Mouse (Mus musculus): ENCODE results near the gene Abat. TPM values are rescaled to one million over a fixed set of nuclear protein-coding genes. Genes with fewer than 3 reads are reported as not detected.

The Abat gene
- polyA plus RNA-seq, 2 experiments, result 19.1 to 23.2 TPM

DNA sequence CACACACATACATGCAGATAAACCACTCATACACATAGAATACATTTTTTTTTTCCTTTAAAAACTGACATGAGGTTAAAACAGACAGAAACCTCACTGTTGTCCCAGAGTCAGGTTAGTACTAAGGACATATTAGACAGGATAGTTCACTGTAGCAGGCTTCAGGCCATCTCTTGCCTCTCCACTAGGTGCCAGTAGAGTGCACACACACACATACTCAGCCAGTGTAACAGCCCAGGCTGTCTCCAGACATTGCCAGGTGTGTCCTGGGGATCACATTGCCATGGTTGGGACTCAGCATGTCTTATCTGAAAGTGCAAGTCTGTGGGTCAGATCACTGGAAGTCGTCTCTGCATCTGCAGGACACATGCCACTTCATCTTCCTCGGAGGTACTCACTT lies 130.6 kb downstream of the Abat start:
- WGBS, result 75% methylated on average over 2 of the region's 2 CpGs
- DNase-seq (ENCODE audit: low spot score), result no peak
- no peak for ATAC-seq (ENCODE audit: low FRiP score, low read depth)

DNA sequence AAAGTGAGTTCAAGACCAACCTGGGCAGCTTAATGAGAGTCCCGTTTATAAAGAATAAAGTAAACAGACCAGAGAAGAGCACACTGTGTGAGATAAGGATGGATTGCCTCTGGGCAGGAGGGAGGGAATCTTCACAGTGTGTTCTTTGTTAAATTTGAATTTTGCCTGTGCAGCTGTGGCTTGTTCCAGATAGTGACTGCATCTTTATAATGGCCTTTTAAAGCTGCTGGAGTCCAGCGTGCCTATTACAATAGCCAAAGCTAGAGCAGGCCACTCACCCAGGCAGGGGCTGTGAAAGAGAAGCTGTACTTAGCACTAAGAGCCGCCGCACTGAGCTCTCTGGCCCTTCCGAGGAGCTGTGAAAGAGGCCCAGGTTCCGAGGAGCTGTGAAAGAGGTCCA lies 132.3 kb downstream of the Abat start:
- Histone ChIP-seq H3K36me3 (ENCODE audit: control insufficient read depth, insufficient read depth, low read length) (peaks cover 81% of the 10 kb centered on the region), H3K9me3 (ENCODE audit: control insufficient read depth, low read length) (no peaks in the 10 kb centered on the region), H3K9ac (ENCODE audit: low read depth, low read length, severe bottlenecking) (no peak overlapping the region), H3K4me2 (replicated peaks; ENCODE audit: low read depth, low read length, severe bottlenecking) (no peak overlapping the region), H3K27me3 (ENCODE audit: control insufficient read depth, insufficient read depth, low read length) (no peaks in the 10 kb centered on the region), H3K27ac (replicated peaks; ENCODE audit: low read depth, low read length) (no peak overlapping the region), H3K4me3 (replicated peaks; ENCODE audit: low read length) (no peak overlapping the region), H3K4me1 (ENCODE audit: control insufficient read depth, insufficient read depth, low read length) (no peaks in the 10 kb centered on the region)
- WGBS, result 84% methylated on average over 6 of the region's 6 CpGs
- DNase-seq (ENCODE audit: low spot score) (no peak), ATAC-seq (ENCODE audit: low FRiP score, low read depth) (no peak)
- no peak for TF ChIP-seq POLR2A (IDR thresholded peaks at IDR 0.05; ENCODE audit: borderline replicate concordance, extremely low read depth, insufficient read depth, insufficient read length)

More for the DNA sequence above, 130.6 kb downstream of the Abat start:
- H3K4me2 ChIP-seq (replicated peaks; ENCODE audit: low read depth, low read length, severe bottlenecking), result no peak overlapping the region
- H3K4me3 ChIP-seq (replicated peaks; ENCODE audit: low read length), result no peak overlapping the region
- no peaks in the 10 kb centered on the region for H3K27me3 ChIP-seq (ENCODE audit: control insufficient read depth, insufficient read depth, low read length)
- H3K36me3 ChIP-seq (ENCODE audit: control insufficient read depth, insufficient read depth, low read length), result peaks cover 67% of the 10 kb centered on the region
- no peak overlapping the region for H3K27ac ChIP-seq (replicated peaks; ENCODE audit: low read depth, low read length)
- TF ChIP-seq POLR2A (IDR thresholded peaks at IDR 0.05; ENCODE audit: borderline replicate concordance, extremely low read depth, insufficient read depth, insufficient read length), result no peak
- H3K9ac ChIP-seq (ENCODE audit: low read depth, low read length, severe bottlenecking), result no peak overlapping the region
- H3K9me3 ChIP-seq (ENCODE audit: control insufficient read depth, low read length), result no peaks in the 10 kb centered on the region
- no peaks in the 10 kb centered on the region for H3K4me1 ChIP-seq (ENCODE audit: control insufficient read depth, insufficient read depth, low read length)

DNA sequence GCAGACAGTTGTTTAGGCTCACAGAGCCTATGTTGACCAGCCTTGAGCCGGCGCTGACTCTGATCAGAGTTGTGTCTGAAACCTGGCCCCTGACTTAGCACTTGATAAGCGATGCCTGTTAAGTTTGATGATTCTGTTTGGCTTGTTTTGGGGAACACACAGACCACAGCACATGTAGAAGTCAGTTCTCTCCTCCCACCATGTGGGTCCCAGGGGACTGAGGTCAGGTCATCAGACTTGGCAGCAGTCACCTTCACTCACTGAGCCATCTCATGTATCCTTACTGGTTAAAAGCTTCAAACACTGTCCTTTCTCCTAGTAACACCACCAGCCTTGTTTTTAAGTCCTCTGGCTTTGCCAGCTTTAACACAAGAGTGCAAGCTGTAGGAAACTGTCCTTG lies 136.8 kb downstream of the Abat start:
- no peak for TF ChIP-seq POLR2A (IDR thresholded peaks at IDR 0.05; ENCODE audit: borderline replicate concordance, extremely low read depth, insufficient read depth, insufficient read length)
- Histone ChIP-seq H3K4me1 (ENCODE audit: control insufficient read depth, insufficient read depth, low read length) (no peaks in the 10 kb centered on the region), H3K27me3 (ENCODE audit: control insufficient read depth, insufficient read depth, low read length) (no peaks in the 10 kb centered on the region), H3K4me2 (replicated peaks; ENCODE audit: low read depth, low read length, severe bottlenecking) (no peak overlapping the region), H3K9ac (ENCODE audit: low read depth, low read length, severe bottlenecking) (no peak overlapping the region), H3K36me3 (ENCODE audit: control insufficient read depth, insufficient read depth, low read length) (peaks cover 77% of the 10 kb centered on the region), H3K27ac (replicated peaks; ENCODE audit: low read depth, low read length) (no peak overlapping the region), H3K4me3 (replicated peaks; ENCODE audit: low read length) (no peak overlapping the region), H3K9me3 (ENCODE audit: control insufficient read depth, low read length) (no peaks in the 10 kb centered on the region)
- WGBS, result 96% methylated on average over 3 of the region's 3 CpGs
- DNase-seq (ENCODE audit: low spot score) (no peak), ATAC-seq (ENCODE audit: low FRiP score, low read depth) (no peak)

DNA sequence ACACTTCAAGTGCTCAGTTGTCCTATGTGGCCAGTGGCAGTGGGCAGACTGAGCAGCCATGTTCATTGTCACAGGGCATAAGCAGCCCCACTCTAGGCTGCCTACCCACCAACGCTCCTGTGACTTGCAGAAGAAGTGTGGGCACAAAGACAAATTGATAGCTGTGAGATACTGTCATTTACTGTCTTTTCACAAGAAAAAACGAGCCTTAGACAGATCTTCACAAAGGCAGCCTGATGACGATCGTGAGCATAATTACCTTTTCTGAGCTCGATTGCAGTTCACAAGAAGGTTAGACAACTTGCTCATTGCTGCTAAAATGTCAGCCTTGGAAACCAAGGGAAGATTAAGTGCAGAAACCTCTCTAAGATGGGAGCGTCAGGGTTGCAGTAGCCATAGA lies 141.9 kb downstream of the Abat start:
- DNase-seq (ENCODE audit: low spot score) (no peak), ATAC-seq (ENCODE audit: low FRiP score, low read depth) (no peak)
- Histone ChIP-seq H3K27ac (replicated peaks; ENCODE audit: low read depth, low read length) (no peak overlapping the region), H3K36me3 (ENCODE audit: control insufficient read depth, insufficient read depth, low read length) (peaks cover 62% of the 10 kb centered on the region), H3K9me3 (ENCODE audit: control insufficient read depth, low read length) (no peaks in the 10 kb centered on the region), H3K4me2 (replicated peaks; ENCODE audit: low read depth, low read length, severe bottlenecking) (no peak overlapping the region), H3K4me1 (ENCODE audit: control insufficient read depth, insufficient read depth, low read length) (no peaks in the 10 kb centered on the region), H3K4me3 (replicated peaks; ENCODE audit: low read length) (no peak overlapping the region), H3K27me3 (ENCODE audit: control insufficient read depth, insufficient read depth, low read length) (no peaks in the 10 kb centered on the region), H3K9ac (ENCODE audit: low read depth, low read length, severe bottlenecking) (no peak overlapping the region)
- 81% methylated on average over 6 of the region's 6 CpGs for WGBS
- no peak for TF ChIP-seq POLR2A (IDR thresholded peaks at IDR 0.05; ENCODE audit: borderline replicate concordance, extremely low read depth, insufficient read depth, insufficient read length)

DNA sequence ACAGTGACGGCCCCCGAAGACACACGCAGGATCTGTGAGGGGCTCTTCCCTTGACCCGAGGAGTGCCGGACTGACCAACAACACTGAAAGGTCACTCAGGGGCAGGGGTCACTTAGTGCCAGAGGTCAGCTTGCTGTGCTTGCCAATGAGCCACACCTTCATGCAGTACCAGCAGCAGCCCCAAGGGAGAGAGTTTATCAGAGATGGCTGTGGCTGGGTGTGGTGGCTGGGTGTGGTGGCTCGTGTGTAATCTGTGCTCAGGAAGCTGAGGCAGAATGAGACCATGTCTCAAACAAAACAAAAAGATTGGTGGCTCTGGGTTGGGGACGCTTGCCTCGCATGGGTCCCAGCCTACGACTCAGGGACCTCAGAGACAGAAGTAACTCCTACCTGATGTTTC lies 142.4 kb downstream of the Abat start:
- no peak for ATAC-seq (ENCODE audit: low FRiP score, low read depth)
- 89% methylated on average over 9 of the region's 9 CpGs for WGBS
- H3K27me3 ChIP-seq (ENCODE audit: control insufficient read depth, insufficient read depth, low read length), result no peaks in the 10 kb centered on the region

DNA sequence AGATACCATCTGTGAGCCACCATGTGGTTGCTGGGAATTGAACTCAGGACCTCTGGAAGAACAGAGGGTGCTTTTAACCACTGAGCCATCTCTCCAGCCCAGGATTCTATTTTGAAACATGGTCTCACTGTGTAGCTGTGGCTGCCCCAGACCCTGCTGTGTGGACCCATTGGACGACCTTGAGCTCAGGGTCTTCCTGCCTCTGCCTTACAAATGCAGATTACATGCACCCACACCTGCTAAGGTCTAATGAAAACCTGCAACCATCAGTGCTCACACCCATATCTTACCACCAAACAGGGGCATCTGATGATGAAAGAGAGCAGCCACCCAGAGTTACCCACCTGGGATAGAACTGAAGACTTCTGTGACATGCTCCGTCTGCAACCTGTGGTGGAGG lies 143.0 kb downstream of the Abat start:
- ATAC-seq (ENCODE audit: low FRiP score, low read depth) (no peak), DNase-seq (ENCODE audit: low spot score) (no peak)
- Histone ChIP-seq H3K4me1 (ENCODE audit: control insufficient read depth, insufficient read depth, low read length) (no peaks in the 10 kb centered on the region), H3K4me3 (replicated peaks; ENCODE audit: low read length) (no peak overlapping the region), H3K27ac (replicated peaks; ENCODE audit: low read depth, low read length) (no peak overlapping the region), H3K27me3 (ENCODE audit: control insufficient read depth, insufficient read depth, low read length) (no peaks in the 10 kb centered on the region), H3K36me3 (ENCODE audit: control insufficient read depth, insufficient read depth, low read length) (peaks cover 64% of the 10 kb centered on the region), H3K4me2 (replicated peaks; ENCODE audit: low read depth, low read length, severe bottlenecking) (no peak overlapping the region), H3K9me3 (ENCODE audit: control insufficient read depth, low read length) (no peaks in the 10 kb centered on the region), H3K9ac (ENCODE audit: low read depth, low read length, severe bottlenecking) (no peak overlapping the region)
- no peak for TF ChIP-seq POLR2A (IDR thresholded peaks at IDR 0.05; ENCODE audit: borderline replicate concordance, extremely low read depth, insufficient read depth, insufficient read length)
- 79% methylated on average over 2 of the region's 2 CpGs for WGBS

More for the DNA sequence above, 142.4 kb downstream of the Abat start:
- H3K9me3 ChIP-seq (ENCODE audit: control insufficient read depth, low read length), result no peaks in the 10 kb centered on the region
- peaks cover 65% of the 10 kb centered on the region for H3K36me3 ChIP-seq (ENCODE audit: control insufficient read depth, insufficient read depth, low read length)
- no peak overlapping the region for H3K4me3 ChIP-seq (replicated peaks; ENCODE audit: low read length)
- H3K4me1 ChIP-seq (ENCODE audit: control insufficient read depth, insufficient read depth, low read length), result no peaks in the 10 kb centered on the region
- no peak for TF ChIP-seq POLR2A (IDR thresholded peaks at IDR 0.05; ENCODE audit: borderline replicate concordance, extremely low read depth, insufficient read depth, insufficient read length)
- DNase-seq (ENCODE audit: low spot score), result no peak
- no peak overlapping the region for H3K27ac ChIP-seq (replicated peaks; ENCODE audit: low read depth, low read length)
- no peak overlapping the region for H3K4me2 ChIP-seq (replicated peaks; ENCODE audit: low read depth, low read length, severe bottlenecking)
- H3K9ac ChIP-seq (ENCODE audit: low read depth, low read length, severe bottlenecking), result no peak overlapping the region

Data from limb, embryonic 14.5 days (tissue).